Mouse (Mus musculus) adipose tissue, adult 10 weeks (tissue): ENCODE measurements around the gene Gcnt3. TPM values are rescaled to one million over a fixed set of nuclear protein-coding genes. Genes with fewer than 3 reads are reported as not detected.

Source experiments
- polyA plus RNA-seq: library from polyadenylated mRNA; stranded (reverse); fragments of 350-450 nt; fragmentation: Illumina TruSeq; extraction: RNeasy Lipid Tissue Mini Kit (QIAGEN cat#74804); gene quantifications from one replicate; pipeline ENCODE4 v1.2.3, GENCODE M21; 2014; ENCODE audit warnings: low read depth, low replicate concordance

Gene Gcnt3
- polyA plus RNA-seq: 0.11 TPM

DNA sequence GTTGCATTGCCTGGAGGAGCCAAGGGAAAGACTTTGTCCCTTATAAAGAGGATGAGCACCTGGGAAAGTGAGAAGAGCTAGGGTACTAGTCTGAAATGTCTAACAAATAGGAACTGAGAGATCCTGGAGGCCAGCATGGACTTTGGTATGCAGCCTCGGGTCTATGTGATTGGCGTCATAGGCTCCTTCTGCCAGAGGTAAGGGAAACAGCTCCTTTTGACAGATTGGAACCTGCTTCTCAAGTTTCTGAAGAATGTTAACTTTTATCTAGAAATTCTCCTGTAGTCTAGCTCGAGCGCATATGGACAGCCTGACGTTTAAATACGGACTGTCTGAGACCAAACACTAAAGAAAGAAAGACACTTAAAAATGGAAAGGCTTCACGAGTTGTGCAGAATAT, at the start of gene Gcnt3:
TSS of gene Gcnt3 (minus strand) at position 101 of the 400 bp plus-strand sequence.

DNA sequence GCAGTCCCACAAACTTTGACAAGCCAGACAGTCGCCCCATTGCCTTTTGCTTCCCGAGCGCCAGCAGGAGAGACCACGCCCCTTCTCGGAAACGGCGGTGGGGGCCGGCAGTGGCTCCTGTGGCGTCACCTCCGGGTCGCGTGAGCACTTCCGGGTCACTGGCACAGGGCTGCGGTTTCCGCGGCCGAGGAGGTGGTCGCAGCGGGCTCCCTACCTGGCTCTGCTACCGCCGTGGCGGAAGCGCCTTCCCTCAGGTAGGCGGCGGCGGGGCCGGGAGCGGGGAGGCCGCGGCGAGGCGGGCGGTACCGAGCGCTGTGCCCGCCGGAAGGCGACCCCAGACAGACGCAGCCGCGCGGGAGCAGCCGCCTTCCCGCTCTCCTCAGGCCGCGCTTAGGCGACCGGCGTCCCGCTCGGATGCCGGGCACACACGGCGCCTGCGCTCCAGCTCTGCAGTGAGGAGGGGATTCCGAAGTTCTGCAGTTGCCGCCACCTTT, 25.4 kb downstream of the Gcnt3 start, which contains the start of gene Gtf2a2:
TSS of gene Gtf2a2 (plus strand) at position 143 of the 494 bp plus-strand sequence.

DNA sequence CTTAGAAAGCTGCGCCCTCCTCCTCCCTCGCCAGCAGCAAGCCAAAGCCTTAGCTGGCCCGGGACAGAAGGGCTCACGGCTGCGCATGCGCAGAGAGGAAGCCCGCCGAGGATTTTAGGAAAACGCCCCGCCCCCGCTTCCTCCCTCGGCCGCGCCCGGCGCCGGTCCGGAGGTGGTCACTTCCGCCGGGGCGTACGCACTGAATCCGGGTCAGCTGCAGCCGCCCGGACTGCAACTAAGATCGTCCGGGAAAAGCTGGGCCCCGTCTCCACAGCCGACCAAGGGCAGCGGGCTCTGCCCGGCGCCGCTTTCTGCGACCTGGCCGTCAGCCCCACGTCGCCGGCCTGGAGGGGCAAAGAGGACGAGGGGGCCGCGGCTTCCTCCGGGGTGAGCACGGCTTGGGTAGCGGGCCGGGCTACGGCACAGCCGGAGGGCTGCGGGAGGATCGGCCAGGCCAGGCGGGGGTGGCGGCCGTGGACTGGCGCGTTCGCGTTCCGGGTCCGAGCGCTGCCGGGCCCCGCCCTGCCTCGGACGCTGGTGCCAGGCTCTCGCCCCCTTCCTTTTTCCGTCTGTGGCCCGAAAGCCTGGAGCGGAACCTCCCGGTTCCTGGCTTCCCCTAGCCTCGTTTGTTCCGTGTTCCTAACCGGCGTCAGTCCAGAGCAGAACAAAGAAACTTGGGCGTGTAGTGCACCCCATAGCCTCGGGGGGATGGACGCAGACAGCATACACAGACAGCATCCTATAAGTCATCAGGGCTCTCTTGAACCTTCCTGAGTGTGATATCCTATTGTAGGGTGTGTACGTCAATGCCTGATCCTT, 48.4 kb downstream of the Gcnt3 start, which contains the start of gene Bnip2:
TSS of gene Bnip2 (plus strand) at position 164 of the 819 bp plus-strand sequence.

Other genes starting within 250 kb of the Gcnt3 start
- 60.0 TPM for gene Bnip2, start 48.6 kb downstream of the Gcnt3 start, polyA plus RNA-seq
- gene Gtf2a2, start 25.5 kb downstream of the Gcnt3 start, polyA plus RNA-seq: 74.6 TPM
- gene Fam81a, start 104.5 kb upstream of the Gcnt3 start, polyA plus RNA-seq: 2.3 TPM
- 15.7 TPM for gene Myo1e, start 169.3 kb upstream of the Gcnt3 start, polyA plus RNA-seq